Mouse (Mus musculus): Measurements from ENCODE around the gene 1110004F10Rik.

DNA sequence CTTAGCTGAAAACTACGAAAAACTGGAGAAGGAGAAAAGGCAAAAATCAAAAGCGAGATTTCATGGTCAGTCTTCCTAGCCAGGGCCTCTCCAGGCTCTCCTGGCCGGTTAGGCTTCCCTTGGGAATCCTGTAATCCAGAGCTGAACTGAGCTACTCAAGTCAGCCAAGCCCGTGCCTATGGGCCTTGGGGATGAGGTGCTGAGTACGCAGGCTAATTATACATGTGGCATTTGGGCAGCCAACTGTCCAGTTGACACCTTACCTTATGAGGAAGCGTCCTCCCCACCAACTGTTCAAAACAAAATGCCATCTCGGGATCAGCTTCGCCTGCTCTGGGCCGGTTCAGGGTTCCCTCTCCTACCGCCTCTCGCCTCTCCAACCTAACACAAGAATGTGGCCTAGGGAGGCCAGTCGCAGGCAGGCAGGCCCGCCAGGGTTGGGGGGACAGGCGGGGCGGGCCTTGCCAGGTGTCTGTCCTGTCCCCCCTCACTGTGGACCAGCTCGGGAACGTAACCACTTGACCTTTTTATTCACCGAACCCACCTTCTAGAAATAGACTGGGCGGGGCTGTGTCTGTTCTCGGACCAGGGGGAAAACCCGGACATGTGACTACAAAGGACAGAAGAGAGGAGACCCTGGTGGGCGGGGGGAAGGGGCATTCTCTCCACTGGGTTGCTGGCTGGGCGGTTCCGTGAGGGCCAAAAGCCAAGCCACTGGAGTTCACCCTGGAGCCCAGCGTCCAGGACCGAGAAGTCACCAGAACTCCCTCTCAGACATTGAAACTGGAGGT, 8.4 kb upstream of the 1110004F10Rik start:
- no peak for TF ChIP-seq CTCF (IDR thresholded peaks at IDR 0.05; ENCODE audit: low read depth)
- TF ChIP-seq EP300 (IDR thresholded peaks at IDR 0.05; ENCODE audit: low read depth): no peak
